18 mouse cellular contexts compared by ENCODE assay signal in genomic region chr7:101617438-101618165, GRCm38 (mm10). TPM values are rescaled to one million over a fixed set of nuclear protein-coding genes. Genes with fewer than 3 reads are reported as not detected.
DNase-seq lines count a peak whose midpoint lies in the region; ATAC-seq and TF ChIP-seq lines count a peak whose summit lies in the region.
"Had no signal": no experiment of that assay in that cellular context is flagged by ENCODE, and none has a peak within 500 bp of the region (broad histone marks: within the 10 kb centered on the region; RNA-seq: fewer than 3 reads in every experiment).

No protein-coding gene starts in this region.

- H3K36me3 ChIP-seq in midbrain, embryonic 11.5 days (ENCODE audit: control insufficient read depth, insufficient read depth, low read length), result no peaks in the 10 kb centered on the region
- H3K36me3 ChIP-seq: embryonic facial prominence, embryonic 15.5 days; forebrain, embryonic 15.5 days had no signal

- ATAC-seq in midbrain, embryonic 11.5 days (ENCODE audit: low FRiP score), result no peak
- no peak for ATAC-seq in monocyte, adult 5-6 weeks (replicated peaks; ENCODE audit: insufficient number of reproducible peaks, low FRiP score, low TSS enrichment, poor library complexity, severe bottlenecking)
- ATAC-seq: forebrain, embryonic 15.5 days had no signal

- no peak for TF ChIP-seq CTCF in layer of hippocampus, adult 2 months (conservative IDR thresholded peaks at IDR 0.05)

- DNase-seq in CD4-positive helper T cell, adult 2 months (ENCODE audit: low read depth, low spot score), result peak; percentile 38
- DNase-seq in brain, adult 2 months (ENCODE audit: low read depth, low spot score), result peak; percentile 93
- peak; percentile 66 to 91 for DNase-seq in layer of hippocampus, adult 2 months (ENCODE audit: low spot score in 2 of 2)
- peak; percentile 55 to 74 for DNase-seq in left cerebral cortex, postnatal 14 days (ENCODE audit: low spot score in 2 of 2)
- no peak for DNase-seq in embryo, embryonic 10 days (ENCODE audit: low spot score)
- DNase-seq in cerebellum, adult 9-10 months, result no peak
- DNase-seq in midbrain, embryonic 11.5 days (ENCODE audit: low spot score, missing footprints), result no peak
- DNase-seq: adrenal gland, postnatal 36 days; cerebellum, postnatal 10 days; heart, adult 2 months; heart, postnatal 4 days; kidney, adult 8-10 months; lung, adult 2 months had no signal

- H3K4me1 ChIP-seq in midbrain, embryonic 11.5 days (ENCODE audit: control insufficient read depth, insufficient read depth, low read length), result no peaks in the 10 kb centered on the region
- H3K4me1 ChIP-seq: embryonic facial prominence, embryonic 15.5 days; forebrain, embryonic 15.5 days had no signal

- WGBS in midbrain, embryonic 11.5 days, result 70% methylated on average over 10 of the region's 10 CpGs

- H3K27ac ChIP-seq in layer of hippocampus, adult 2 months, result peak overlapping the region; percentile 82
- H3K27ac ChIP-seq in midbrain, embryonic 11.5 days (ENCODE audit: low read depth, low read length), result no peak overlapping the region
- H3K27ac ChIP-seq: embryonic facial prominence, embryonic 15.5 days; forebrain, embryonic 15.5 days; heart, adult 2 months had no signal

- no peak overlapping the region for H3K9ac ChIP-seq in midbrain, embryonic 11.5 days (ENCODE audit: low read length)
- H3K9ac ChIP-seq: embryonic facial prominence, embryonic 15.5 days; forebrain, embryonic 15.5 days had no signal

- intact Hi-C loops in left cerebral cortex, postnatal 14 days (cut with DNase I), result loop anchor here (2.0 to 5.0 kb wide), 2 partner anchors 75 to 165 kb away; no protein-coding TSS in a partner anchor

- H3K27me3 ChIP-seq in midbrain, embryonic 11.5 days (ENCODE audit: control insufficient read depth, insufficient read depth, low read length), result no peaks in the 10 kb centered on the region
- H3K27me3 ChIP-seq: embryonic facial prominence, embryonic 15.5 days; forebrain, embryonic 15.5 days had no signal

- H3K9me3 ChIP-seq in midbrain, embryonic 11.5 days (ENCODE audit: control insufficient read depth, low read length), result no peaks in the 10 kb centered on the region
- H3K9me3 ChIP-seq: embryonic facial prominence, embryonic 15.5 days; forebrain, embryonic 15.5 days had no signal

- H3K4me2 ChIP-seq in midbrain, embryonic 11.5 days, result no peak overlapping the region
- H3K4me2 ChIP-seq: embryonic facial prominence, embryonic 15.5 days; forebrain, embryonic 15.5 days had no signal

- no peak overlapping the region for H3K4me3 ChIP-seq in layer of hippocampus, adult 2 months
- no peak overlapping the region for H3K4me3 ChIP-seq in midbrain, embryonic 11.5 days (ENCODE audit: low read depth, low read length)
- H3K4me3 ChIP-seq: embryonic facial prominence, embryonic 15.5 days; forebrain, embryonic 15.5 days; heart, adult 2 months had no signal

RNA-seq across cellular contexts. Expression of gene Art2b, which starts 32.2 kb away (rescaled TPM):
- not detected for total RNA-seq in layer of hippocampus, adult 2 months (2021)
- not detected for total RNA-seq in left cerebral cortex, postnatal 14 days (2021)
- polyA plus RNA-seq in midbrain, embryonic 11.5 days (2014; fragmentation: Nextera tagmentation; extraction: Ambion mirVana), result not detected in 2 replicates
- 1.6 to 4.2 TPM in 2 of 3 replicates, not detected in the other for total RNA-seq in monocyte, adult 5-6 weeks (2017)
- total RNA-seq: adrenal gland, postnatal 36 days; heart, postnatal 4 days had no signal
- polyA plus RNA-seq: embryonic facial prominence, embryonic 15.5 days; forebrain, embryonic 15.5 days; limb, embryonic 11.5 days; stomach, embryonic 14.5 days had no signal

RNA-seq across cellular contexts. Expression of gene Clpb, which starts 45.8 kb away (rescaled TPM):
- total RNA-seq in layer of hippocampus, adult 2 months (2021), result 10 to 100 TPM; 53.5 to 55.0 TPM
- total RNA-seq in left cerebral cortex, postnatal 14 days (2021), result 10 to 100 TPM; 47.6 to 50.4 TPM
- polyA plus RNA-seq in midbrain, embryonic 11.5 days (2014; fragmentation: Nextera tagmentation; extraction: Ambion mirVana), result 33.6 and 38.8 TPM in 2 replicates
- 3.9 to 14.6 TPM (median 12.1 TPM) in 3 replicates for total RNA-seq in monocyte, adult 5-6 weeks (2017)

Comparison
In these comparisons a context has a peak if more than half of its experiments do, and no peak if none do; other contexts are left out.
1. DNase-seq: peak in CD4-positive helper T cell, adult 2 months (single experiment), brain, adult 2 months (single experiment), layer of hippocampus, adult 2 months (2 of 2) and left cerebral cortex, postnatal 14 days (2 of 2); none in embryo, embryonic 10 days (single experiment), cerebellum, adult 9-10 months (single experiment) and midbrain, embryonic 11.5 days (single experiment).